Mouse (Mus musculus) monocyte, adult 59 days (primary cell): ENCODE measurements around the gene Siglecf. TPM values are rescaled to one million over a fixed set of nuclear protein-coding genes. Genes with fewer than 3 reads are reported as not detected.

ENCODE experiments used
- total RNA-seq, 2 experiments: library from RNA; stranded (reverse); gene quantifications; one replicate each; pipeline ENCODE4 v1.2.4; 2023

The Siglecf gene
- under 1 TPM in 1 of 2 experiments, not detected in 1; 0.55 TPM for total RNA-seq

GRCm38 (mm10) chr7:43351154-43351553, at the start of gene Siglecf:
Gene Siglecf (plus strand): TSS chr7:43351341.

GRCm38 (mm10) chr7:43313013-43313428, 38.1 kb upstream of the Siglecf start, which contains the start of gene Zfp715:
Gene Zfp715 (minus strand): TSS chr7:43313294.

GRCm38 (mm10) chr7:43408131-43408553, 57.0 kb downstream of the Siglecf start, which contains the start of gene Siglecg:
Gene Siglecg (plus strand): TSS chr7:43408204.

Other genes starting within 250 kb of the Siglecf start
- not detected for gene Zfp936, start 237.1 kb upstream of the Siglecf start, total RNA-seq
- gene Zfp715, start 38.0 kb upstream of the Siglecf start, total RNA-seq, result 10 to 100 TPM; 19.0 to 21.5 TPM
- gene Siglecg, start 56.9 kb downstream of the Siglecf start, total RNA-seq, result 1 to 10 TPM; 8.9 to 9.6 TPM
- not detected for gene Lim2, start 76.3 kb downstream of the Siglecf start, total RNA-seq
- gene Nkg7, start 85.7 kb downstream of the Siglecf start, total RNA-seq, result under 1 TPM in 1 of 2 experiments, not detected in 1; 0.81 TPM
- not detected for gene Cldnd2, start 89.4 kb downstream of the Siglecf start, total RNA-seq
- 10 to 100 TPM; 70.6 to 73.5 TPM for gene Etfb, start 92.7 kb downstream of the Siglecf start, total RNA-seq
- not detected for gene Gm45233, start 92.8 kb downstream of the Siglecf start, total RNA-seq
- gene Vsig10l, start 111.8 kb downstream of the Siglecf start, total RNA-seq, result 1 to 10 TPM; 4.6 to 6.6 TPM
- gene Iglon5, start 138.7 kb downstream of the Siglecf start, total RNA-seq, result not detected
- gene 4931406B18Rik, start 154.6 kb downstream of the Siglecf start, total RNA-seq, result not detected
- gene Cd33, start 193.1 kb downstream of the Siglecf start, total RNA-seq, result 10 to 100 TPM; 61.6 to 75.0 TPM
- 10 to 100 TPM; 10.2 to 11.0 TPM for gene Zfp658, start 210.9 kb downstream of the Siglecf start, total RNA-seq
- gene Zfp719, start 228.3 kb downstream of the Siglecf start, total RNA-seq, result 10 to 100 TPM; 10.5 to 10.7 TPM